14 mouse cellular contexts compared by ENCODE assay signal in the genomic region with DNA sequence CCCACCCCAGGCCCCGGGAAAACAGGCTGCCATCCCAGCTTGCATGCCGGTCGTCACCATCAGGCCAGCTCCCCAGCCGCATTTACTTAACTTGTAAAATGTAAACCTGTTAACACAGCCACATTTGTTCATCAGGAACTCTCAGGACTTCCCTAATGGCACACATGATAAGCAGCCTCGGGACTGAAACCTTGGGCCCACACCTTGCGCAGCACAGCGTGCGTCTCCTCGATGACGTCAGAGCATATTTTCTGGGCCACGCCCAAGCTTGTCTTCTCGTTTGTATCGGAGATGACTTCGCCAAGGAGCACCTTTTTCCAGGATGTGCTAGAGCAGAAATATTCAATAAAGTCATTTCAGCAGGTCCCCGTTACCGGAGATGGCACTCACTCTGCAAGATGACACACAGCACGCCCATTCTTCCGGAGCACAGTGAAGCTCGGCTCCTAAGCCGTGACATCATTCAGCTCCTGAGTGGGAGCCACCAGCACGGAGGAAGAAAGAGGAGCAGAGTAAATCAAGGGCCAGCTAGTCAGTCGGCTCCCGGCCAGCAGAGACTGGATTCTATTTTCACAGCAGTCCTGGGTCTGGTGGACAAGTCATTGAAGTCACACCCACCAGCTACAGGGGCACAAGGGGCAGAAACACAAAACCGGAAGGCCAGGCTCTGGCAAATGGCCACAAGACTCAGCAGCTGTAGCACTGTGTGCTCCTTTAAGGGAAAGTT. TPM values are rescaled to one million over a fixed set of nuclear protein-coding genes. Genes with fewer than 3 reads are reported as not detected.
DNase-seq lines count a peak whose midpoint lies in the region; ATAC-seq lines count a peak whose summit lies in the region.
"Had no signal": no experiment of that assay in that cellular context is flagged by ENCODE, and none has a peak within 500 bp of the region (broad histone marks: within the 10 kb centered on the region; RNA-seq: fewer than 3 reads in every experiment).

No protein-coding gene starts in this region.

- H3K4me1 ChIP-seq in hindbrain, embryonic 10.5 days (replicated peaks) = peaks cover 10% of the 10 kb centered on the region; the same call in 1 of the 2 replicates

- no peaks in the 10 kb centered on the region for H3K27me3 ChIP-seq in hindbrain, embryonic 10.5 days (ENCODE audit: insufficient read depth, poor library complexity, severe bottlenecking)
- H3K27me3 ChIP-seq: limb, embryonic 13.5 days had no signal

- no peak for DNase-seq in frontal cortex, postnatal 10 days (ENCODE audit: low spot score in 2 of 2)
- DNase-seq in kidney, postnatal 25 days = peak; percentile 13 to 53
- no peak for DNase-seq in kidney, adult 9 months
- DNase-seq in 416B (ENCODE audit: low read depth) = peak; percentile 76
- DNase-seq in layer of hippocampus, adult 9-10 months (ENCODE audit: low spot score) = no peak
- DNase-seq in hindbrain, embryonic 10.5 days (ENCODE audit: low spot score) = no peak
- DNase-seq: adrenal gland, adult 8-10 months had no signal

- peaks cover 35% of the 10 kb centered on the region for H3K36me3 ChIP-seq in hindbrain, embryonic 10.5 days

- no peaks in the 10 kb centered on the region for H3K9me3 ChIP-seq in hindbrain, embryonic 10.5 days
- H3K9me3 ChIP-seq: limb, embryonic 13.5 days; megakaryocyte, embryonic 14.5 days had no signal

- H3K27ac ChIP-seq in hindbrain, embryonic 10.5 days = no peak overlapping the region
- H3K27ac ChIP-seq: hindbrain, embryonic 14.5 days; limb, embryonic 13.5 days had no signal

- 93% methylated on average over 24 of the region's 24 CpGs for WGBS in hindbrain, embryonic 10.5 days

- ATAC-seq in frontal cortex, adult (ENCODE audit: low TSS enrichment) = peak; percentile 76; the same call in 1 of the 2 replicates
- ATAC-seq in granulocyte monocyte progenitor cell, adult 5-6 weeks (replicated peaks; ENCODE audit: poor library complexity, severe bottlenecking) = peak; percentile 48

- H3K4me3 ChIP-seq in hindbrain, embryonic 10.5 days = no peak overlapping the region
- H3K4me3 ChIP-seq: limb, embryonic 13.5 days; myocyte had no signal

RNA-seq across cellular contexts. Expression of a gene that starts 18.7 kb away (rescaled TPM):
- 3.5 and 10.8 TPM in 2 replicates for total RNA-seq in granulocyte monocyte progenitor cell, adult 5-6 weeks (2014; fragmentation: Nextera tagmentation)
- 5.0 and 13.4 TPM in 2 replicates for total RNA-seq in granulocyte monocyte progenitor cell, adult 5-6 weeks (2017)
- 11.4 and 14.3 TPM in 2 replicates for polyA plus RNA-seq in hindbrain, embryonic 10.5 days (2016; fragmentation: Nextera tagmentation; extraction: Ambion mirVana)

RNA-seq across cellular contexts. Expression of a gene that starts 20.5 kb away (rescaled TPM):
- 20.6 and 26.7 TPM in 2 replicates for total RNA-seq in granulocyte monocyte progenitor cell, adult 5-6 weeks (2014; fragmentation: Nextera tagmentation)
- 14.6 and 19.8 TPM in 2 replicates for total RNA-seq in granulocyte monocyte progenitor cell, adult 5-6 weeks (2017)
- 85.4 and 103 TPM in 2 replicates for polyA plus RNA-seq in hindbrain, embryonic 10.5 days (2016; fragmentation: Nextera tagmentation; extraction: Ambion mirVana)

RNA-seq across cellular contexts. Expression of a gene that starts 42.8 kb away (rescaled TPM):
- not detected in 2 replicates for total RNA-seq in granulocyte monocyte progenitor cell, adult 5-6 weeks (2014; fragmentation: Nextera tagmentation)
- total RNA-seq in granulocyte monocyte progenitor cell, adult 5-6 weeks (2017) = not detected in 2 replicates
- not detected in 2 replicates for polyA plus RNA-seq in hindbrain, embryonic 10.5 days (2016; fragmentation: Nextera tagmentation; extraction: Ambion mirVana)
- total RNA-seq: MEL had no signal
- polyA plus RNA-seq: hindbrain, embryonic 14.5 days; limb, embryonic 13.5 days; myocyte had no signal

Comparison
In these comparisons a context has a peak if more than half of its experiments do, and no peak if none do; other contexts are left out.
1. DNase-seq: peak in kidney, postnatal 25 days (2 of 2) and 416B (single experiment); none in frontal cortex, postnatal 10 days (0 of 2), kidney, adult 9 months (single experiment), layer of hippocampus, adult 9-10 months (single experiment) and hindbrain, embryonic 10.5 days (single experiment).